Mouse (Mus musculus) G1E (cell line): ENCODE results near the gene Htr2b.

Experiments
- CTCF ChIP-seq: IDR thresholded peaks from 2 replicates; pipeline ENCODE4 v1.5.1; 2012; ENCODE audit warnings: low read depth, low read length, inconsistent platforms, mixed read lengths
- GATA1 ChIP-seq: IDR thresholded peaks from 2 replicates; pipeline ENCODE4 v1.6.1; 2012; ENCODE audit warnings: borderline replicate concordance, low read length, inconsistent platforms, mixed read lengths
- GATA2 ChIP-seq: IDR thresholded peaks from 2 replicates; pipeline ENCODE4 v1.6.1; 2012; ENCODE audit warnings: low read depth, low read length, inconsistent platforms, borderline replicate concordance
- POLR2AphosphoS5 ChIP-seq: IDR thresholded peaks from 2 replicates; pipeline ENCODE4 v1.6.1; 2012; ENCODE audit warnings: low read depth, low read length, inconsistent platforms; ENCODE audit not compliant: insufficient replicate concordance

- TF ChIP-seq POLR2AphosphoS5 = no peak
- no peak for TF ChIP-seq CTCF
- TF ChIP-seq GATA2 = no peak
- no peak for TF ChIP-seq GATA1
Observed at GRCm38 (mm10) chr1:86154133-86154823, 42.5 kb upstream of the Htr2b start, which contains the start of gene Armc9.
